8 mouse cellular contexts compared by ENCODE assay signal in the genomic region with DNA sequence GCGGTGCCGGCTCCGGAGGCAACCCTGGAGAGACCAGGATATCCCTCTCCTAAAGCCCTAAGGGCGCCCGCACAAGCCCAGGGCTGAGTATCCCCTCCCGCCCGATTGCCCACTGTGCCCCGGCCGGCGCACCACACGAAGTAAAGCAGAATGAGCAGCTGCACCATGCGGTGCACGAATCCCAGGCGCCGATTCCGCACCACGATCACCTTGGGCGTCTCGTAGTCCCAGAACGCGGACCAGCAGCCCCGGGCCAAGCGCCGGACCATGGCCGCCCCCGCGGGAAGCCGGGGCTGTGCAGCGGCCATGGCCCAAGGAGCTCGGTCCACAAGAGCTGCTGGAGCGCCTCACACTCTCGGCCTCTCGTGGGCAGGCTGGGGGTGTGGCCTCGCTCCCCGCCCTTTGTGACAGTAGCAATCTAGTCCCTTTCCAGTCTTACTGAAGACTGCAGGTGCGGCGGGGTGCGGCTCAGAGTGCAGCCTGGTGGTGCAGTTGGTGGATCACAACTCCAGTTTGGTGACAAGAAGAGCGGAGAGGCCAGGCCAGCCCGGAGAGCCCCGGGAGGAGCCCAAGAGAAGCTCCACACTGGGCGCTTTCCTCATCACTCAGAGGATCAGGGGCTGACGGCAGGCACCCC. TPM values are rescaled to one million over a fixed set of nuclear protein-coding genes. Genes with fewer than 3 reads are reported as not detected.
DNase-seq lines count a peak whose midpoint lies in the region; ATAC-seq and TF ChIP-seq lines count a peak whose summit lies in the region.

TSS of gene P2rx2 (minus strand) at position 565 of the 637 bp plus-strand sequence.

- TF ChIP-seq EP300 in liver, postnatal 0 days (IDR thresholded peaks at IDR 0.05; ENCODE audit: low read depth): no peak

- no peak for ATAC-seq in liver, postnatal 0 days
- ATAC-seq in neural tube, embryonic 13.5 days (ENCODE audit: low read depth): peak; percentile 77

- no peak within 1 kb of the TSS for H3K27ac ChIP-seq in cerebellum, adult 2 months (ENCODE audit: insufficient read depth, low read length)
- no peak within 1 kb of the TSS for H3K27ac ChIP-seq in brown adipose tissue, adult 24 weeks (replicated peaks; ENCODE audit: low read depth, low read length)
- H3K27ac ChIP-seq in liver, postnatal 0 days (ENCODE audit: low read depth): no peak within 1 kb of the TSS
- no peak within 1 kb of the TSS for H3K27ac ChIP-seq in neural tube, embryonic 13.5 days (replicated peaks)

- DNase-seq in cerebellum, adult 2 months: peak; percentile 32 to 44
- DNase-seq in cerebellum, adult 11 months: no peak
- DNase-seq in gastrocnemius, postnatal 10 days: peak; percentile 40
- peak; percentile 50 for DNase-seq in kidney, adult 11 months
- peak; percentile 54 for DNase-seq in liver, postnatal 0 days
- DNase-seq in MN1 (ENCODE audit: low spot score): no peak

- H3K4me3 ChIP-seq in cerebellum, adult 2 months (replicated peaks; ENCODE audit: insufficient read depth, low read depth, low read length): peak within 1 kb of the TSS; percentile 12
- peak within 1 kb of the TSS; percentile 46 for H3K4me3 ChIP-seq in brown adipose tissue, adult 24 weeks (ENCODE audit: insufficient read depth, low read depth, low read length)
- H3K4me3 ChIP-seq in liver, postnatal 0 days (ENCODE audit: low read depth, low read length): peak within 1 kb of the TSS; percentile 39
- peak within 1 kb of the TSS; percentile 54 for H3K4me3 ChIP-seq in neural tube, embryonic 13.5 days

- H3K4me2 ChIP-seq in liver, postnatal 0 days (ENCODE audit: low read depth, low read length): peak within 1 kb of the TSS; percentile 73
- H3K4me2 ChIP-seq in neural tube, embryonic 13.5 days: peak within 1 kb of the TSS; percentile 97

- TF ChIP-seq CTCF in cerebellum, adult 2 months (IDR thresholded peaks at IDR 0.05; ENCODE audit: borderline replicate concordance, insufficient read depth, low read depth, low read length): no peak
- no peak for TF ChIP-seq CTCF in liver, postnatal 0 days (IDR thresholded peaks at IDR 0.05; ENCODE audit: low read depth)

- H3K27me3 ChIP-seq in cerebellum, adult 2 months (ENCODE audit: control insufficient read depth, insufficient read depth, low read length): no peaks in the 10 kb centered on the region
- H3K27me3 ChIP-seq in liver, postnatal 0 days (ENCODE audit: insufficient read depth, low read length): peaks cover 26% of the 10 kb centered on the region
- peaks cover 40% of the 10 kb centered on the region for H3K27me3 ChIP-seq in neural tube, embryonic 13.5 days

- peaks cover 3% of the 10 kb centered on the region; the same call in 1 of the 2 replicates for H3K36me3 ChIP-seq in liver, postnatal 0 days (replicated peaks; ENCODE audit: insufficient read depth, low read length)
- no peaks in the 10 kb centered on the region for H3K36me3 ChIP-seq in neural tube, embryonic 13.5 days

- H3K9me3 ChIP-seq in liver, postnatal 0 days (ENCODE audit: low read length): no peaks in the 10 kb centered on the region
- no peaks in the 10 kb centered on the region for H3K9me3 ChIP-seq in neural tube, embryonic 13.5 days

- H3K9ac ChIP-seq in liver, postnatal 0 days (replicated peaks): no peak within 1 kb of the TSS; the same call in 1 of the 2 replicates
- H3K9ac ChIP-seq in neural tube, embryonic 13.5 days: peak within 1 kb of the TSS; percentile 77

- no peak for TF ChIP-seq POLR2A in cerebellum, adult 2 months (IDR thresholded peaks at IDR 0.05; ENCODE audit: borderline replicate concordance, insufficient read depth, low read length)

- no peaks in the 10 kb centered on the region for H3K4me1 ChIP-seq in cerebellum, adult 2 months (ENCODE audit: control insufficient read depth, insufficient read depth, low read length)
- no peaks in the 10 kb centered on the region for H3K4me1 ChIP-seq in brown adipose tissue, adult 24 weeks (ENCODE audit: control insufficient read depth, insufficient read depth, insufficient read length, low read length)
- H3K4me1 ChIP-seq in liver, postnatal 0 days (ENCODE audit: insufficient read depth): peaks cover 10% of the 10 kb centered on the region
- peaks cover 15% of the 10 kb centered on the region for H3K4me1 ChIP-seq in neural tube, embryonic 13.5 days (replicated peaks)

- WGBS in cerebellum, adult 2 months: 2% methylated on average over 43 of the region's 43 CpGs
- 1% methylated on average over 43 of the region's 43 CpGs for WGBS in liver, postnatal 0 days (ENCODE audit: insufficient replicate concordance)
- WGBS in neural tube, embryonic 13.5 days: under 1% methylated on average over 43 of the region's 43 CpGs

RNA-seq across cellular contexts. Expression of gene P2rx2, which starts in this region (rescaled TPM):
- 0.26 and 0.32 TPM in 2 replicates for polyA plus RNA-seq in cerebellum, adult 2 months (2012; rRNA removed)
- polyA plus RNA-seq in brown adipose tissue, adult 24 weeks (2012; ENCODE audit: insufficient read depth, insufficient read length, missing spikeins): not detected in 2 replicates
- total RNA-seq in gastrocnemius, postnatal 10 days (2021): not detected
- polyA plus RNA-seq in liver, postnatal 0 days (2015; fragmentation: Nextera tagmentation; extraction: Ambion mirVana): 0.07 and 0.09 TPM in 2 replicates
- polyA plus RNA-seq in neural tube, embryonic 13.5 days (2015; fragmentation: Nextera tagmentation; extraction: Ambion mirVana): 5.8 and 6.0 TPM in 2 replicates

Comparison
In these comparisons a context has a peak if more than half of its experiments do, and no peak if none do; other contexts are left out.
1. Peak in DNase-seq and H3K4me3 ChIP-seq in cerebellum, adult 2 months; RNA of the gene not detected or under 1 TPM.
2. Peak in DNase-seq in gastrocnemius, postnatal 10 days; RNA of the gene not detected or under 1 TPM.
3. Peak in DNase-seq, H3K4me3 ChIP-seq and H3K4me2 ChIP-seq in liver, postnatal 0 days; RNA of the gene not detected or under 1 TPM.